Mouse (Mus musculus) kidney, postnatal 14 days (tissue): ENCODE measurements at regions not wholly inside any gene's neighbourhood (a gene's known extent, or its start where the extent isn't known, plus 50 kb on each side); places are given as distances from the start of the nearest gene placed in this dataset.
"Not testable (repeated sequence)": the region's sequence is repeated elsewhere in the genome, so short reads cannot be mapped to it uniquely, and the experiment has no call there.

Experiments
- DNase-seq: peaks from one replicate; pipeline ENCODE4 v3.0.0; 2022; ENCODE audit warnings: mixed read lengths

- DNase-seq, result peak; percentile 17
Measured at GRCm38 (mm10) chrX:15322207-15322839, 1111.4 kb downstream of the H2al1n start.

GRCm38 (mm10) chrX:15322958-15323357, 1112.0 kb downstream of the H2al1n start:
- DNase-seq, result no peak

- DNase-seq, result not testable (repeated sequence)
Measured at GRCm38 (mm10) chrX:15365135-15365534, 1154.2 kb downstream of the H2al1n start.
